Mouse (Mus musculus) stomach, postnatal 0 days (tissue): Measurements from ENCODE around the gene Teddm1a. TPM values are rescaled to one million over a fixed set of nuclear protein-coding genes. Genes with fewer than 3 reads are reported as not detected.
A peak's percentile ranks its signal among the peaks of the same experiment; 100 is the strongest.

Experiments used
- ATAC-seq: fragments of 200-750 bp; cut with Nextera tagmentation; 2 replicates; pipeline ENCODE4 v1.8.0; 2017; ENCODE audit not compliant: low FRiP score, low TSS enrichment
- DNase-seq: peaks from one replicate; pipeline ENCODE4 v3.0.0-alpha.2; 2016; ENCODE audit warnings: low spot score
- H3K27ac ChIP-seq: fragments of 300-500 bp; sonication (generic); replicated peaks from 2 replicates; pipeline ENCODE4 v1.5.1; 2014; ENCODE audit warnings: mild to moderate bottlenecking, control low read depth
- H3K27me3 ChIP-seq: fragments of 300-500 bp; sonication (generic); 2 replicates; pipeline ENCODE4 v1.6.1; 2014; ENCODE audit warnings: low read length; ENCODE audit not compliant: control insufficient read depth, insufficient read depth
- H3K36me3 ChIP-seq: fragments of 300-500 bp; sonication (generic); 2 replicates; pipeline ENCODE4 v1.6.1; 2014; ENCODE audit warnings: low read length, mixed read lengths; ENCODE audit not compliant: control insufficient read depth, insufficient read depth
- H3K4me1 ChIP-seq: fragments of 300-500 bp; sonication (generic); replicated peaks from 2 replicates; pipeline ENCODE4 v1.6.1; 2014; ENCODE audit warnings: antibody characterized with exemption; ENCODE audit not compliant: control insufficient read depth, insufficient read depth
- H3K4me2 ChIP-seq: fragments of 300-500 bp; sonication (generic); replicated peaks from 2 replicates; pipeline ENCODE4 v1.6.1; 2014; ENCODE audit warnings: low read depth, mild to moderate bottlenecking, control low read depth, moderate library complexity
- H3K4me3 ChIP-seq: fragments of 300-500 bp; sonication (generic); 2 replicates; pipeline ENCODE4 v1.5.1; 2014; ENCODE audit warnings: low read depth, low read length, control low read depth
- H3K9ac ChIP-seq: fragments of 300-500 bp; sonication (generic); 2 replicates; pipeline ENCODE4 v1.6.1; 2014; ENCODE audit warnings: mild to moderate bottlenecking, low read length, control low read depth, mixed read lengths
- H3K9me3 ChIP-seq: fragments of 300-500 bp; sonication (generic); 2 replicates; pipeline ENCODE4 v1.6.1; 2016; ENCODE audit warnings: low read length; ENCODE audit not compliant: control insufficient read depth
- CTCF ChIP-seq: IDR thresholded peaks from 2 replicates; pipeline ENCODE4 v1.5.1; 2016; ENCODE audit warnings: antibody characterized with exemption, low read depth, mild to moderate bottlenecking, moderate library complexity
- EP300 ChIP-seq: optimal IDR thresholded peaks from 2 replicates; pipeline ENCODE3; 2016; ENCODE audit warnings: antibody characterized with exemption
- WGBS: fragments of 180-500 bp; shearing (Covaris S2); extraction: QIAGEN DNeasy Blood & Tissue Kit; methylation state at CpG from one replicate; pipeline ENCODE4 v1.1.7; 2014; 5-methylcytosine and 5-hydroxymethylcytosine counted together
- polyA plus RNA-seq: library from polyadenylated mRNA; unstranded; fragments of >200 nt; fragmentation: Nextera tagmentation; extraction: Ambion mirVana; gene quantifications from 2 replicates; pipeline ENCODE4 v1.2.1, GENCODE M21; 2015

The Teddm1a gene
- polyA plus RNA-seq, 1 experiment from 2014 or later = not detected

- H3K4me1 ChIP-seq = no peaks in the 10 kb centered on the region
- no peaks in the 10 kb centered on the region for H3K9me3 ChIP-seq
- no peak overlapping the region for H3K9ac ChIP-seq
- DNase-seq = no peak
- no peak overlapping the region for H3K27ac ChIP-seq
- H3K4me2 ChIP-seq = no peak overlapping the region
- H3K27me3 ChIP-seq = no peaks in the 10 kb centered on the region
- no peak for ATAC-seq
- H3K4me3 ChIP-seq = no peak overlapping the region
- WGBS = 73% methylated on average over 3 of the region's 3 CpGs
- TF ChIP-seq CTCF (no peak), EP300 (no peak)
- H3K36me3 ChIP-seq = no peaks in the 10 kb centered on the region
Observed at GRCm38 (mm10) chr1:153918521-153919206, 27.1 kb downstream of the Teddm1a start.

DNA sequence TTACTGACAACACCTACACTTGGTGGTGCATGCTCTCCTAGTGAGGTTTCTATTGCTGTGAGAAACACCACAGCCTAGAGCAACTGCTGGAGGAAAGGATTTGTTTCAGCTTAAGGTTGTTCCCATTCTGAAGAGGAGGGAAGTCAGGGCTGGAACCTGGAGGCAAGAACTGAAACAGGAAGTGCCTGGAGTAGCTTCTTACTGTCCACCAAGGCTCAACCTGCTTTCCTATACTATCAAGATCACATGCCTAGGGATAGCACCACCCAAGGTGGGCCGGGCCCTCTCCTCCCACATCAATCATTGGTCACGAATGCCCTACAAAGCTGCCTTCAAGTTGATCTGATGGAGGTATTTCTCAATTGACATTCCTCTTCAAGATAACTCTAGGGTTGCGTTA, 30.1 kb downstream of the Teddm1a start:
- H3K4me1 ChIP-seq = no peaks in the 10 kb centered on the region

GRCm38 (mm10) chr1:153922571-153923021, 31.1 kb downstream of the Teddm1a start:
- no peaks in the 10 kb centered on the region for H3K36me3 ChIP-seq
- no peak overlapping the region for H3K4me2 ChIP-seq
- no peak for TF ChIP-seq CTCF
- TF ChIP-seq EP300 = no peak
- 35% methylated on average over 5 of the region's 5 CpGs for WGBS
- ATAC-seq (no peak), DNase-seq (no peak)
- no peak overlapping the region for H3K4me3 ChIP-seq
- H3K9ac ChIP-seq = no peak overlapping the region
- H3K4me1 ChIP-seq = no peaks in the 10 kb centered on the region
- no peaks in the 10 kb centered on the region for H3K9me3 ChIP-seq
- no peaks in the 10 kb centered on the region for H3K27me3 ChIP-seq
- H3K27ac ChIP-seq = no peak overlapping the region

More for the DNA sequence above, 30.1 kb downstream of the Teddm1a start:
- 85% methylated on average over 3 of the region's 3 CpGs for WGBS
- Histone ChIP-seq H3K27ac (no peak overlapping the region), H3K9me3 (no peaks in the 10 kb centered on the region), H3K9ac (no peak overlapping the region), H3K4me2 (no peak overlapping the region), H3K4me3 (no peak overlapping the region), H3K27me3 (no peaks in the 10 kb centered on the region), H3K36me3 (no peaks in the 10 kb centered on the region)
- TF ChIP-seq EP300 = no peak
- TF ChIP-seq CTCF = no peak
- ATAC-seq = no peak
- DNase-seq = no peak

DNA sequence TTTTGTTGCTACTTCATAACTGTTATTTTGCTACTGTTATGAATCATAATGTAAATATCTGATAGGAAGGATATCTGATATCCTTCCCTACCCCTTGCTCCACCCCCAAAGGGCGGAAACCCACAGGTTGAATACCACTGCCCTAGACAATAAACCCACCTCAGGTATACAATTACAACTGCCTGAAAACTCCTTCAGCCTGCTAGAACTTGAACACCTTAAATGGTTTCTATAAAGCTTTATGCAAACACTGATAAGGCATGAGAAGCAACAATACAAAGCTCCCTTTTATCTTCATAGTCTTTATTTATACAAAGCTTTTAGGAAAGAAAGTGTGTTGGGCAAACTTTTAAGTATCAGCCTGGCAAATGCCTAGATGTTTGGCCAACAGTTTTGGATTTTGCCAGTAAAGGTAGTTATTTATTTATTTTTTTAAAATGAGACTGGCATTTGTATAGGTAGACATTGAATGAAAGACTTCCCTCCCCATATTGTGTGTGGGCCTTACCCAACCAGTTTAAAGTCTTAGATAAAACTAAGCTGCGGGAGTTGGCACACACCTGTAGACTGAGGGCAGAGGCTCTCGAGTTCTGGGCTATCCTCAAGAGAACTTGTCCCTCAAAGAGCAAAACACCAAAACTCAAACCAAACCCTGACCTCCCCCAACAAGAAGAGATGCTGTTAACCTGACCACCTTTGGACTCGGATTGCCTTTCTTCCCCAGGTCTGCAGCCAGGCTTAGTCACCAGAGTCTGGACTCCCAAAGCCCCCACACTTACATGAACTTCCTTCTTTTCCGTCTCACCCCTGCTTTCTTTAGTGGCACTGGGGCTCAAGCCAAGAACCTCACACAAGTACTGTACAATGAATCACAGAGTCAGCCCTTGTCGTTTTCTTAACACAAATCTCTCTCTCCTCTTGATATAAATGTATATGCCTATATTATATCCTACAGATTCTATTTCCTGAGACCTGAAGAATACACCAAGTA, 33.1 kb downstream of the Teddm1a start:
- ATAC-seq = peak; percentile 86
- TF ChIP-seq EP300 (peak; percentile 57), CTCF (no peak)
- H3K36me3 ChIP-seq = no peaks in the 10 kb centered on the region

DNA sequence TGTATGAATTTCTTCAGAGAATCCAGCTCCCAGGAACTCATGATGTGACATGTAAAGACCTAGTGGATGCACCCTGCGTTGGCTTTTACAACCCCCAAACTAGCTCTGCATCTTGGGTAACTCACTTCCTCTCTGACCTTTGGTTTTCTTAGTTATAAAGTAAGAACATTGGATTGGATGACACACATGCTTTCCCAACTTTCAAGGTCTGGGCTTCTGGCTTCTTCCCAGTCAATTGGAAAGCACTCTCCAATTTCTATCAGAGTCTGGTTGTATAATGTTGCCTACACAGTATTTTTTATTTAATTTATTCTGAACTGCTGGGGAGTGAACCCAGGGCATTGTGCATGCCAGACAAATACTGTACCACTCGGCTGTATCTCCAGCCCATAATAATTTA, 38.9 kb downstream of the Teddm1a start:
- Histone ChIP-seq H3K27me3 (no peaks in the 10 kb centered on the region), H3K4me2 (no peak overlapping the region), H3K27ac (no peak overlapping the region), H3K4me1 (no peaks in the 10 kb centered on the region), H3K4me3 (no peak overlapping the region), H3K9me3 (no peaks in the 10 kb centered on the region), H3K36me3 (no peaks in the 10 kb centered on the region), H3K9ac (no peak overlapping the region)
- DNase-seq (no peak), ATAC-seq (no peak)
- TF ChIP-seq CTCF (no peak), EP300 (no peak)
- WGBS = 79% methylated on average over 2 of the region's 2 CpGs

More for the DNA sequence above, 33.1 kb downstream of the Teddm1a start:
- Histone ChIP-seq H3K27me3 (no peaks in the 10 kb centered on the region), H3K4me3 (no peak overlapping the region), H3K4me1 (no peaks in the 10 kb centered on the region), H3K9me3 (no peaks in the 10 kb centered on the region), H3K4me2 (no peak overlapping the region), H3K27ac (peak overlapping the region; percentile 71), H3K9ac (no peak overlapping the region)
- DNase-seq = peak; percentile 40
- 45% methylated on average over 6 of the region's 6 CpGs for WGBS

DNA sequence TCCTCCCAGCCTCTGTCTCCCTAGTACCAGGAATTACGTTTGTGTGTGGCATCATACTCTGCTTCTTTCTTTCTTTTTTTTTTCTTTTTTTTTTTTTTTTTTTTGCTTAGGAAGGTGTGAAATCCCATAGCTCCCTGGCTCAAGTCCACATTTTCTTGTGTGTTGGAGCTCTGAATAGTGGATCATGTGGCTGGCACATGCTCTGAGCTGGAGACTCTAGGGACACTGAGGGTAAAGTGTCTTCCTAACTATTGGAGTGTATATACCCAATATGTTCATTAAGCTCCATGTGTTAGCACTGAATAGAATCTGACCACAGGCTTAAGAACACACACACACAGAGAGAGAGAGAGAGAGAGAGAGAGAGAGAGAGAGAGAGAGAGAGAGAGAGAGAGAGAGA, 42.2 kb downstream of the Teddm1a start:
- no peak for DNase-seq
- WGBS = 52% methylated on average over 1 of the region's 1 CpGs

More for the DNA sequence above, 42.2 kb downstream of the Teddm1a start:
- H3K9me3 ChIP-seq = no peaks in the 10 kb centered on the region
- H3K27ac ChIP-seq = no peak overlapping the region
- ATAC-seq = no peak
- TF ChIP-seq EP300 (no peak), CTCF (no peak)
- H3K4me3 ChIP-seq = no peak overlapping the region
- no peaks in the 10 kb centered on the region for H3K36me3 ChIP-seq
- H3K4me2 ChIP-seq = no peak overlapping the region
- no peak overlapping the region for H3K9ac ChIP-seq
- no peaks in the 10 kb centered on the region for H3K27me3 ChIP-seq
- H3K4me1 ChIP-seq = no peaks in the 10 kb centered on the region
